Mouse (Mus musculus) hindbrain, embryonic 16.5 days (tissue): Measurements from ENCODE around the gene 2700097O09Rik. TPM values are rescaled to one million over a fixed set of nuclear protein-coding genes. Genes with fewer than 3 reads are reported as not detected.

Experiments used
- ATAC-seq: fragments of 200-750 bp; cut with Nextera tagmentation; 2 replicates; pipeline ENCODE4 v1.8.0; 2017; ENCODE audit warnings: moderate TSS enrichment, moderate library complexity
- H3K27ac ChIP-seq: fragments of 300-500 bp; sonication (generic); 2 replicates; pipeline ENCODE4 v1.5.1; 2014; ENCODE audit warnings: low read depth, mild to moderate bottlenecking, control low read depth, low read length, moderate library complexity
- H3K27me3 ChIP-seq: fragments of 300-500 bp; sonication (generic); replicated peaks from 2 replicates; pipeline ENCODE4 v1.6.1; 2014; ENCODE audit warnings: low read length; ENCODE audit not compliant: control insufficient read depth, insufficient read depth
- H3K36me3 ChIP-seq: fragments of 300-500 bp; sonication (generic); 2 replicates; pipeline ENCODE4 v1.6.1; 2014; ENCODE audit warnings: mild to moderate bottlenecking, low read length, moderate library complexity, mixed read lengths; ENCODE audit not compliant: control insufficient read depth, insufficient read depth
- H3K4me1 ChIP-seq: fragments of 300-500 bp; sonication (generic); 2 replicates; pipeline ENCODE4 v1.6.1; 2014; ENCODE audit warnings: low read depth, low read length; ENCODE audit not compliant: control insufficient read depth, insufficient read depth
- H3K4me2 ChIP-seq: fragments of 300-500 bp; sonication (generic); 2 replicates; pipeline ENCODE4 v1.6.1; 2014; ENCODE audit warnings: mild to moderate bottlenecking, low read length, control low read depth, moderate library complexity
- H3K4me3 ChIP-seq: fragments of 300-500 bp; sonication (generic); 2 replicates; pipeline ENCODE4 v1.5.1; 2014; ENCODE audit warnings: mild to moderate bottlenecking, low read length, control low read depth, moderate library complexity
- H3K9ac ChIP-seq: fragments of 300-500 bp; sonication (generic); 2 replicates; pipeline ENCODE4 v1.6.1; 2014; ENCODE audit warnings: low read depth, mild to moderate bottlenecking, control low read depth, low read length, moderate library complexity
- H3K9me3 ChIP-seq: fragments of 300-500 bp; sonication (generic); 2 replicates; pipeline ENCODE4 v1.6.1; 2014; ENCODE audit warnings: mild to moderate bottlenecking, low read length, moderate library complexity; ENCODE audit not compliant: control insufficient read depth
- WGBS: fragments of 180-500 bp; shearing (Covaris S2); extraction: QIAGEN DNeasy Blood & Tissue Kit; methylation state at CpG from one replicate; pipeline ENCODE4 v1.1.7; 2014; 5-methylcytosine and 5-hydroxymethylcytosine counted together
- polyA plus RNA-seq: library from polyadenylated mRNA; unstranded; fragments of >200 nt; fragmentation: Nextera tagmentation; extraction: Ambion mirVana; gene quantifications from 2 replicates; pipeline ENCODE4 v1.2.1, GENCODE M21; 2015

2700097O09Rik gene
- polyA plus RNA-seq, 1 experiment from 2014 or later: 33.0 TPM

- Histone ChIP-seq H3K4me2 (no peak overlapping the region), H3K4me1 (no peaks in the 10 kb centered on the region), H3K9ac (no peak overlapping the region), H3K36me3 (0 out of 2 replicates have a peak, but pooled peaks cover 3% of the 10 kb centered on the region), H3K4me3 (no peak overlapping the region), H3K27ac (no peak overlapping the region), H3K9me3 (no peaks in the 10 kb centered on the region), H3K27me3 (no peaks in the 10 kb centered on the region)
- WGBS: 94% methylated on average over 8 of the region's 8 CpGs
- ATAC-seq: no peak
Measured at GRCm38 (mm10) chr12:55051210-55052173, 28.4 kb downstream of the 2700097O09Rik start.

- 93% methylated on average over 8 of the region's 8 CpGs for WGBS
- no peak for ATAC-seq
- Histone ChIP-seq H3K27me3 (no peaks in the 10 kb centered on the region), H3K4me1 (no peaks in the 10 kb centered on the region), H3K27ac (no peak overlapping the region), H3K4me3 (no peak overlapping the region), H3K9ac (no peak overlapping the region), H3K9me3 (no peaks in the 10 kb centered on the region), H3K36me3 (0 out of 2 replicates have a peak, but pooled peaks cover 6% of the 10 kb centered on the region), H3K4me2 (no peak overlapping the region)
Measured at GRCm38 (mm10) chr12:55049731-55050353, 30.1 kb downstream of the 2700097O09Rik start.

GRCm38 (mm10) chr12:55041011-55041410 is 38.9 kb downstream of the 2700097O09Rik start:
- H3K27me3 ChIP-seq: no peaks in the 10 kb centered on the region
- no peak overlapping the region for H3K27ac ChIP-seq
- WGBS: 85% methylated on average over 15 of the region's 15 CpGs
- H3K9me3 ChIP-seq: no peaks in the 10 kb centered on the region
- 0 out of 2 replicates have a peak, but pooled peaks cover 3% of the 10 kb centered on the region for H3K36me3 ChIP-seq
- no peak overlapping the region for H3K4me3 ChIP-seq
- no peaks in the 10 kb centered on the region for H3K4me1 ChIP-seq
- no peak for ATAC-seq
- H3K4me2 ChIP-seq: no peak overlapping the region
- no peak overlapping the region for H3K9ac ChIP-seq

GRCm38 (mm10) chr12:55027088-55027487 is 52.8 kb downstream of the 2700097O09Rik start:
- 67% methylated on average over 3 of the region's 3 CpGs for WGBS
- no peak for ATAC-seq
- no peaks in the 10 kb centered on the region for H3K9me3 ChIP-seq

GRCm38 (mm10) chr12:55023284-55023683 is 56.6 kb downstream of the 2700097O09Rik start:
- Histone ChIP-seq H3K9ac (no peak overlapping the region), H3K36me3 (no peaks in the 10 kb centered on the region), H3K4me3 (no peak overlapping the region), H3K9me3 (no peaks in the 10 kb centered on the region), H3K4me2 (no peak overlapping the region), H3K4me1 (no peaks in the 10 kb centered on the region), H3K27me3 (no peaks in the 10 kb centered on the region), H3K27ac (no peak overlapping the region)
- WGBS: 69% methylated on average over 2 of the region's 2 CpGs
- ATAC-seq: no peak

More at GRCm38 (mm10) chr12:55027088-55027487, 52.8 kb downstream of the 2700097O09Rik start:
- Histone ChIP-seq H3K9ac (no peak overlapping the region), H3K4me3 (no peak overlapping the region), H3K4me2 (no peak overlapping the region), H3K36me3 (no peaks in the 10 kb centered on the region), H3K27me3 (no peaks in the 10 kb centered on the region), H3K27ac (no peak overlapping the region), H3K4me1 (no peaks in the 10 kb centered on the region)

- no peaks in the 10 kb centered on the region for H3K9me3 ChIP-seq
- H3K27me3 ChIP-seq: no peaks in the 10 kb centered on the region
- no peak overlapping the region for H3K4me2 ChIP-seq
- ATAC-seq: no peak
- H3K4me3 ChIP-seq: no peak overlapping the region
- H3K27ac ChIP-seq: no peak overlapping the region
- no peaks in the 10 kb centered on the region for H3K4me1 ChIP-seq
- 91% methylated on average over 7 of the region's 7 CpGs for WGBS
- H3K9ac ChIP-seq: no peak overlapping the region
- H3K36me3 ChIP-seq: no peaks in the 10 kb centered on the region
Measured at GRCm38 (mm10) chr12:55019421-55019877, 60.5 kb downstream of the 2700097O09Rik start.

- Histone ChIP-seq H3K27me3 (no peaks in the 10 kb centered on the region), H3K9me3 (no peaks in the 10 kb centered on the region), H3K4me1 (no peaks in the 10 kb centered on the region), H3K27ac (no peak overlapping the region), H3K4me2 (no peak overlapping the region), H3K36me3 (no peaks in the 10 kb centered on the region), H3K9ac (no peak overlapping the region), H3K4me3 (no peak overlapping the region)
- no peak for ATAC-seq
- 57% methylated on average over 9 of the region's 9 CpGs for WGBS
Measured at GRCm38 (mm10) chr12:55017119-55017721, 62.7 kb downstream of the 2700097O09Rik start.

GRCm38 (mm10) chr12:55016339-55017118 is 63.4 kb downstream of the 2700097O09Rik start:
- no peak overlapping the region for H3K27ac ChIP-seq
- no peaks in the 10 kb centered on the region for H3K27me3 ChIP-seq
- 71% methylated on average over 8 of the region's 8 CpGs for WGBS
- no peak for ATAC-seq
- no peaks in the 10 kb centered on the region for H3K4me1 ChIP-seq
- H3K4me2 ChIP-seq: no peak overlapping the region
- no peak overlapping the region for H3K9ac ChIP-seq
- H3K36me3 ChIP-seq: no peaks in the 10 kb centered on the region
- H3K9me3 ChIP-seq: no peaks in the 10 kb centered on the region
- no peak overlapping the region for H3K4me3 ChIP-seq
